Comparison of ENCODE assay signal across 22 mouse cellular contexts in genomic region chr6:48784406-48784805, GRCm38 (mm10). TPM values are rescaled to one million over a fixed set of nuclear protein-coding genes. Genes with fewer than 3 reads are reported as not detected.
DNase-seq lines count a peak whose midpoint lies in the region; ATAC-seq and TF ChIP-seq lines count a peak whose summit lies in the region.
"Had no signal": no experiment of that assay in that cellular context is flagged by ENCODE, and none has a peak within 500 bp of the region (broad histone marks: within the 10 kb centered on the region; RNA-seq: fewer than 3 reads in every experiment).

No protein-coding gene starts in this region.

- H3K4me1 ChIP-seq in embryonic facial prominence, embryonic 15.5 days: no peaks in the 10 kb centered on the region
- H3K4me1 ChIP-seq in embryonic facial prominence, embryonic 10.5 days: no peaks in the 10 kb centered on the region
- peaks cover 13% of the 10 kb centered on the region; the same call in 1 of the 2 replicates for H3K4me1 ChIP-seq in liver, adult 2 months (ENCODE audit: control insufficient read depth, insufficient read depth, low read length)
- no peaks in the 10 kb centered on the region for H3K4me1 ChIP-seq in liver, embryonic 11.5 days (replicated peaks; ENCODE audit: control insufficient read depth, insufficient read depth, low read length)
- peaks cover 6% of the 10 kb centered on the region; the same call in 1 of the 2 replicates for H3K4me1 ChIP-seq in lung, postnatal 0 days (ENCODE audit: insufficient read depth, low read depth, low read length)
- H3K4me1 ChIP-seq: forebrain, embryonic 10.5 days; heart, embryonic 15.5 days; hindbrain, embryonic 10.5 days; intestine, embryonic 15.5 days had no signal

- no peak overlapping the region for H3K9ac ChIP-seq in embryonic facial prominence, embryonic 15.5 days
- no peak overlapping the region for H3K9ac ChIP-seq in liver, adult 2 months (ENCODE audit: low read depth, low read length)
- H3K9ac ChIP-seq in liver, embryonic 11.5 days (ENCODE audit: low read depth, low read length): no peak overlapping the region
- no peak overlapping the region for H3K9ac ChIP-seq in lung, postnatal 0 days (replicated peaks; ENCODE audit: low read depth)
- H3K9ac ChIP-seq: heart, embryonic 15.5 days; hindbrain, embryonic 14.5 days; intestine, embryonic 15.5 days had no signal

- peak overlapping the region; percentile 55; the same call in 1 of the 2 replicates for H3K27ac ChIP-seq in embryonic facial prominence, embryonic 15.5 days (replicated peaks)
- H3K27ac ChIP-seq in embryonic facial prominence, embryonic 10.5 days (replicated peaks): no peak overlapping the region
- H3K27ac ChIP-seq in liver, adult 2 months (replicated peaks; ENCODE audit: insufficient read depth, low read depth, low read length): peak overlapping the region; percentile 64
- H3K27ac ChIP-seq in liver, embryonic 11.5 days (ENCODE audit: low read depth, low read length): no peak overlapping the region
- peak overlapping the region; percentile 51 for H3K27ac ChIP-seq in lung, postnatal 0 days (ENCODE audit: low read length)
- H3K27ac ChIP-seq: forebrain, embryonic 10.5 days; heart, embryonic 15.5 days; hindbrain, embryonic 10.5 days; hindbrain, embryonic 14.5 days had no signal

- no peak overlapping the region for H3K4me2 ChIP-seq in embryonic facial prominence, embryonic 15.5 days (replicated peaks)
- H3K4me2 ChIP-seq in liver, embryonic 11.5 days: no peak overlapping the region
- no peak overlapping the region for H3K4me2 ChIP-seq in lung, postnatal 0 days (replicated peaks; ENCODE audit: low read depth, low read length)
- H3K4me2 ChIP-seq: heart, embryonic 11.5 days; heart, embryonic 15.5 days; hindbrain, embryonic 14.5 days; intestine, embryonic 15.5 days had no signal

- no peaks in the 10 kb centered on the region for H3K27me3 ChIP-seq in embryonic facial prominence, embryonic 15.5 days
- H3K27me3 ChIP-seq in embryonic facial prominence, embryonic 10.5 days (replicated peaks; ENCODE audit: low read depth, poor library complexity, severe bottlenecking): no peaks in the 10 kb centered on the region
- H3K27me3 ChIP-seq in liver, adult 2 months (ENCODE audit: control insufficient read depth, insufficient read depth, low read length): peaks cover 7% of the 10 kb centered on the region
- no peaks in the 10 kb centered on the region for H3K27me3 ChIP-seq in liver, embryonic 11.5 days (replicated peaks; ENCODE audit: control insufficient read depth, insufficient read depth, low read length)
- no peaks in the 10 kb centered on the region for H3K27me3 ChIP-seq in lung, postnatal 0 days (replicated peaks; ENCODE audit: insufficient read depth, low read length)
- H3K27me3 ChIP-seq: heart, embryonic 15.5 days; intestine, embryonic 15.5 days had no signal

- H3K9me3 ChIP-seq in embryonic facial prominence, embryonic 15.5 days (replicated peaks): no peaks in the 10 kb centered on the region
- H3K9me3 ChIP-seq in embryonic facial prominence, embryonic 10.5 days: peaks cover 6% of the 10 kb centered on the region; the same call in 1 of the 2 replicates
- H3K9me3 ChIP-seq in liver, embryonic 11.5 days (ENCODE audit: control insufficient read depth, low read length): no peaks in the 10 kb centered on the region
- H3K9me3 ChIP-seq in lung, postnatal 0 days (ENCODE audit: low read length): no peaks in the 10 kb centered on the region
- H3K9me3 ChIP-seq: heart, embryonic 15.5 days; intestine, embryonic 15.5 days had no signal

- no peak for TF ChIP-seq POLR2A in liver, adult 2 months (IDR thresholded peaks at IDR 0.05; ENCODE audit: extremely low read depth, insufficient read depth, low read length)

- WGBS in embryonic facial prominence, embryonic 15.5 days: 83% methylated on average over 1 of the region's 1 CpGs
- 89% methylated on average over 1 of the region's 1 CpGs for WGBS in embryonic facial prominence, embryonic 10.5 days
- 81% methylated on average over 1 of the region's 1 CpGs for WGBS in liver, adult 2 months
- 96% methylated on average over 1 of the region's 1 CpGs for WGBS in liver, embryonic 11.5 days
- 73% methylated on average over 1 of the region's 1 CpGs for WGBS in lung, postnatal 0 days

- no peak for TF ChIP-seq EP300 in lung, postnatal 0 days (IDR thresholded peaks at IDR 0.05)

- no peak for ATAC-seq in embryonic facial prominence, embryonic 15.5 days (ENCODE audit: insufficient number of reproducible peaks, low FRiP score, low TSS enrichment, low read depth)
- no peak for ATAC-seq in liver, embryonic 11.5 days (replicated peaks; ENCODE audit: low FRiP score)
- no peak for ATAC-seq in lung, postnatal 0 days
- ATAC-seq: forebrain, embryonic 14.5 days had no signal

- no peaks in the 10 kb centered on the region for H3K36me3 ChIP-seq in embryonic facial prominence, embryonic 15.5 days
- no peaks in the 10 kb centered on the region for H3K36me3 ChIP-seq in embryonic facial prominence, embryonic 10.5 days (replicated peaks)
- H3K36me3 ChIP-seq in liver, adult 2 months (ENCODE audit: control insufficient read depth, insufficient read depth, low read length): no peaks in the 10 kb centered on the region
- no peaks in the 10 kb centered on the region for H3K36me3 ChIP-seq in liver, embryonic 11.5 days (ENCODE audit: control insufficient read depth, insufficient read depth, low read length)
- H3K36me3 ChIP-seq in lung, postnatal 0 days (ENCODE audit: insufficient read depth, low read length): no peaks in the 10 kb centered on the region
- H3K36me3 ChIP-seq: forebrain, embryonic 10.5 days; heart, embryonic 15.5 days; hindbrain, embryonic 10.5 days; intestine, embryonic 15.5 days had no signal

- DNase-seq in embryonic facial prominence, embryonic 10.5 days (ENCODE audit: low spot score): no peak
- DNase-seq in liver, adult 2 months (ENCODE audit: extremely low read depth, low read depth, low spot score): no peak
- DNase-seq in liver, embryonic 11.5 days (ENCODE audit: low spot score): no peak
- no peak for DNase-seq in lung, postnatal 0 days (ENCODE audit: low spot score)
- DNase-seq in lung, postnatal 25 days (ENCODE audit: low spot score): no peak
- DNase-seq in natural killer cell, adult 2 months (ENCODE audit: low spot score in 2 of 2): no peak
- DNase-seq: cerebellum, adult 11-12 months; cerebellum, adult 9-10 months; cerebellum, postnatal 36 days; gastrocnemius, postnatal 10 days; heart, adult 2 months; heart, postnatal 14 days had no signal

- no peak for TF ChIP-seq CTCF in liver, adult 2 months (IDR thresholded peaks at IDR 0.05; ENCODE audit: low read depth, low read length)
- no peak for TF ChIP-seq CTCF in lung, postnatal 0 days (IDR thresholded peaks at IDR 0.05)

- no peak overlapping the region for H3K4me3 ChIP-seq in embryonic facial prominence, embryonic 15.5 days (replicated peaks)
- no peak overlapping the region for H3K4me3 ChIP-seq in embryonic facial prominence, embryonic 10.5 days
- no peak overlapping the region for H3K4me3 ChIP-seq in liver, adult 2 months (ENCODE audit: insufficient read depth, low read depth, low read length)
- no peak overlapping the region for H3K4me3 ChIP-seq in liver, embryonic 11.5 days (ENCODE audit: low read depth, low read length)
- H3K4me3 ChIP-seq in lung, postnatal 0 days (ENCODE audit: low read depth, low read length): no peak overlapping the region
- H3K4me3 ChIP-seq: erythroblast, embryonic 14.5 days; forebrain, embryonic 10.5 days; heart, adult 2 months; heart, embryonic 15.5 days; hindbrain, embryonic 10.5 days; intestine, embryonic 15.5 days had no signal

- no peaks in the 10 kb centered on the region for H3K79me2 ChIP-seq in liver, adult 2 months (ENCODE audit: control insufficient read depth, insufficient read depth, low read length)

RNA-seq across cellular contexts. Expression of gene Gimap3, which starts 13.8 kb away (rescaled TPM):
- polyA plus RNA-seq in embryonic facial prominence, embryonic 15.5 days (2015; fragmentation: Nextera tagmentation; extraction: Ambion mirVana): not detected in 2 replicates
- polyA plus RNA-seq in embryonic facial prominence, embryonic 10.5 days (2016; fragmentation: Nextera tagmentation; extraction: Ambion mirVana): not detected in 2 replicates
- total RNA-seq in liver, adult 2 months (2014; rRNA removed): 1.7 and 1.9 TPM in 2 replicates
- 1.5 and 3.1 TPM in 2 replicates for polyA plus RNA-seq in liver, adult 2 months (2012; rRNA removed)
- polyA plus RNA-seq in liver, embryonic 11.5 days (2014; fragmentation: Nextera tagmentation; extraction: Ambion mirVana): 0.08 TPM in 1 of 2 replicates, not detected in the other
- 0.31 and 0.61 TPM in 2 replicates for polyA plus RNA-seq in lung, postnatal 0 days (2015; fragmentation: Nextera tagmentation; extraction: Ambion mirVana)
- polyA plus RNA-seq: embryonic facial prominence, embryonic 14.5 days; forebrain, embryonic 10.5 days; forebrain, embryonic 14.5 days; heart, embryonic 11.5 days; heart, embryonic 15.5 days; hindbrain, embryonic 14.5 days had no signal

RNA-seq across cellular contexts. Expression of gene Gimap5, which starts 38.4 kb away (rescaled TPM):
- 4.6 and 7.2 TPM in 2 replicates for polyA plus RNA-seq in embryonic facial prominence, embryonic 15.5 days (2015; fragmentation: Nextera tagmentation; extraction: Ambion mirVana)
- polyA plus RNA-seq in embryonic facial prominence, embryonic 10.5 days (2016; fragmentation: Nextera tagmentation; extraction: Ambion mirVana): 0.71 and 0.84 TPM in 2 replicates
- 1.2 and 3.3 TPM in 2 replicates for total RNA-seq in liver, adult 2 months (2014; rRNA removed)
- polyA plus RNA-seq in liver, adult 2 months (2012; rRNA removed): 2.8 and 3.3 TPM in 2 replicates
- polyA plus RNA-seq in liver, embryonic 11.5 days (2014; fragmentation: Nextera tagmentation; extraction: Ambion mirVana): 3.5 and 4.0 TPM in 2 replicates
- 36.5 and 49.8 TPM in 2 replicates for polyA plus RNA-seq in lung, postnatal 0 days (2015; fragmentation: Nextera tagmentation; extraction: Ambion mirVana)

RNA-seq across cellular contexts. Expression of gene Gimap1, which starts 45.6 kb away (rescaled TPM):
- 10.5 and 13.3 TPM in 2 replicates for polyA plus RNA-seq in embryonic facial prominence, embryonic 15.5 days (2015; fragmentation: Nextera tagmentation; extraction: Ambion mirVana)
- polyA plus RNA-seq in embryonic facial prominence, embryonic 10.5 days (2016; fragmentation: Nextera tagmentation; extraction: Ambion mirVana): 4.1 and 5.0 TPM in 2 replicates
- total RNA-seq in liver, adult 2 months (2014; rRNA removed): 4.1 and 5.0 TPM in 2 replicates
- polyA plus RNA-seq in liver, adult 2 months (2012; rRNA removed): 2.5 TPM in 2 replicates
- 14.1 and 15.4 TPM in 2 replicates for polyA plus RNA-seq in liver, embryonic 11.5 days (2014; fragmentation: Nextera tagmentation; extraction: Ambion mirVana)
- polyA plus RNA-seq in lung, postnatal 0 days (2015; fragmentation: Nextera tagmentation; extraction: Ambion mirVana): 61.8 and 74.6 TPM in 2 replicates

RNA-seq across cellular contexts. Expression of gene Tmem176a, which starts 56.3 kb away (rescaled TPM):
- polyA plus RNA-seq in embryonic facial prominence, embryonic 15.5 days (2015; fragmentation: Nextera tagmentation; extraction: Ambion mirVana): 64.4 and 77.8 TPM in 2 replicates
- polyA plus RNA-seq in embryonic facial prominence, embryonic 10.5 days (2016; fragmentation: Nextera tagmentation; extraction: Ambion mirVana): 14.2 and 21.0 TPM in 2 replicates
- 71.4 and 98.0 TPM in 2 replicates for total RNA-seq in liver, adult 2 months (2014; rRNA removed)
- 225 and 241 TPM in 2 replicates for polyA plus RNA-seq in liver, adult 2 months (2012; rRNA removed)
- polyA plus RNA-seq in liver, embryonic 11.5 days (2014; fragmentation: Nextera tagmentation; extraction: Ambion mirVana): 56.6 and 66.1 TPM in 2 replicates
- 485 and 539 TPM in 2 replicates for polyA plus RNA-seq in lung, postnatal 0 days (2015; fragmentation: Nextera tagmentation; extraction: Ambion mirVana)

RNA-seq across cellular contexts. Expression of gene Tmem176b, which starts 56.9 kb away (rescaled TPM):
- polyA plus RNA-seq in embryonic facial prominence, embryonic 15.5 days (2015; fragmentation: Nextera tagmentation; extraction: Ambion mirVana): 212 and 224 TPM in 2 replicates
- polyA plus RNA-seq in embryonic facial prominence, embryonic 10.5 days (2016; fragmentation: Nextera tagmentation; extraction: Ambion mirVana): 38.1 and 54.6 TPM in 2 replicates
- 92.9 and 152 TPM in 2 replicates for total RNA-seq in liver, adult 2 months (2014; rRNA removed)
- polyA plus RNA-seq in liver, adult 2 months (2012; rRNA removed): 392 and 394 TPM in 2 replicates
- 105 and 118 TPM in 2 replicates for polyA plus RNA-seq in liver, embryonic 11.5 days (2014; fragmentation: Nextera tagmentation; extraction: Ambion mirVana)
- 798 and 806 TPM in 2 replicates for polyA plus RNA-seq in lung, postnatal 0 days (2015; fragmentation: Nextera tagmentation; extraction: Ambion mirVana)

Comparison
In these comparisons a context has a peak if more than half of its experiments do, and no peak if none do; other contexts are left out.
1. H3K27ac ChIP-seq: peak in embryonic facial prominence, embryonic 15.5 days (single experiment), liver, adult 2 months (single experiment) and lung, postnatal 0 days (single experiment); none in embryonic facial prominence, embryonic 10.5 days (single experiment) and liver, embryonic 11.5 days (single experiment).